Mouse (Mus musculus): ENCODE measurements around the gene Rbm15b.

- TF ChIP-seq CTCF (IDR thresholded peaks at IDR 0.05; ENCODE audit: low read depth, low read length) (no peak), TAL1 (conservative IDR thresholded peaks at IDR 0.05; ENCODE audit: low read depth, low read length) (peak; percentile 72), GATA1 (IDR thresholded peaks at IDR 0.05; ENCODE audit: borderline replicate concordance, low read length) (no peak), POLR2AphosphoS5 (IDR thresholded peaks at IDR 0.05; ENCODE audit: insufficient replicate concordance, low read depth, low read length) (no peak)
Measured at GRCm38 (mm10) chr9:106858036-106858435, 29.2 kb downstream of the Rbm15b start.

Measured in G1E (cell line).